Mouse (Mus musculus): ENCODE results near the gene Cabp7. TPM values are rescaled to one million over a fixed set of nuclear protein-coding genes. Genes with fewer than 3 reads are reported as not detected.
A peak's percentile ranks its signal among the peaks of the same experiment; 100 is the strongest.

Gene Cabp7
- polyA plus RNA-seq, 1 experiment from 2014 or later, result 0.12 TPM

DNA sequence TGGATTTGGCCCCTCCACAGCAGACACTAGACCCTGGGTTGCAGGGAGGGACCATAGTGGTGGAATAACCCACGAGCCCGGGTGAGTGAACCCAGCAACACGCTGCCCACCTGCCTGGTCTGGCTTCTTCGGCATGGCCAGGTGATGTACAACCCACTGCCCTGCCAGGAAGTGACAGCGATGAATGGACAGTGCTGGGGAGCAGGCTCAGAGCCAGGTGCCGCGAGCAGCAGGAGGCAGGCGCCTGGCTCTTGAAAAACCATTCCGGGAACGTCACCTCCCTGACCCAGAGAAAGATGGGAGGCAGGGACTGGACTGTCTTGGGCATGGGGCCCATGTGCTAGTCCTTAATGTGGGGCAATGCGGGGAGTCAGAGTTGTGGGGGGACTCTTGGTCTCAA lies 8.3 kb upstream of the Cabp7 start:
- Histone ChIP-seq H3K4me2 (replicated peaks; ENCODE audit: low read depth, low read length) (no peak overlapping the region), H3K36me3 (ENCODE audit: insufficient read depth, low read length) (no peaks in the 10 kb centered on the region), H3K9me3 (ENCODE audit: low read length) (peaks cover 6% of the 10 kb centered on the region; the same call in 1 of the 2 replicates), H3K27ac (ENCODE audit: low read length) (no peak overlapping the region), H3K27me3 (ENCODE audit: insufficient read depth, low read length) (peaks cover 8% of the 10 kb centered on the region), H3K9ac (replicated peaks; ENCODE audit: low read length) (no peak overlapping the region), H3K4me3 (ENCODE audit: low read length) (no peak overlapping the region), H3K4me1 (ENCODE audit: insufficient read depth, low read length) (no peaks in the 10 kb centered on the region)
- no peak for ATAC-seq (ENCODE audit: low FRiP score, low TSS enrichment)
- 73% methylated on average over 11 of the region's 11 CpGs for WGBS

DNA sequence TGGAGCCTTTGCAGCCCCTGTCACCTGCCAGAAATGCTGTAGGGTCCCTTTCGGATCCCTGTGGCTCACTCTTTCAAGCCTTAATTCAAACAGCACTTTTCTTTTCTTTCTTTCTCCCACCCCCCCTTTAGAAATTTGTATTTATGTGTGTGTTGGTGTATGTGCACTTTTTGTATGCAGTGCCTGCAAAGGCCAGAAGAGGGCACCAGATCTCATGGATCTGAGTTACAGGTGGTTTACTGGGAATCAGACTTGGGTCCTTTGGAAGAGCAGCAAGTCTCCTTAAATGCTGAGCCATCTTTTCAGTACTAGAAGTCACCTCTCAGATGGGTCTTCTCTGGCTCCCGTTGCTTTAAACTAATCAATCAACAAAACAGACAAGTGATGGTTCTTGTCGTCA lies 7.5 kb upstream of the Cabp7 start:
- 94% methylated on average over 3 of the region's 3 CpGs for WGBS
- no peak for ATAC-seq (ENCODE audit: low FRiP score, low TSS enrichment)
- H3K9me3 ChIP-seq (ENCODE audit: low read length), result peaks cover 6% of the 10 kb centered on the region; the same call in 1 of the 2 replicates
- H3K4me3 ChIP-seq (ENCODE audit: low read length), result no peak overlapping the region
- no peak overlapping the region for H3K9ac ChIP-seq (replicated peaks; ENCODE audit: low read length)
- H3K4me2 ChIP-seq (replicated peaks; ENCODE audit: low read depth, low read length), result no peak overlapping the region
- H3K36me3 ChIP-seq (ENCODE audit: insufficient read depth, low read length), result no peaks in the 10 kb centered on the region
- H3K27ac ChIP-seq (ENCODE audit: low read length), result no peak overlapping the region
- peaks cover 16% of the 10 kb centered on the region for H3K27me3 ChIP-seq (ENCODE audit: insufficient read depth, low read length)
- no peaks in the 10 kb centered on the region for H3K4me1 ChIP-seq (ENCODE audit: insufficient read depth, low read length)

DNA sequence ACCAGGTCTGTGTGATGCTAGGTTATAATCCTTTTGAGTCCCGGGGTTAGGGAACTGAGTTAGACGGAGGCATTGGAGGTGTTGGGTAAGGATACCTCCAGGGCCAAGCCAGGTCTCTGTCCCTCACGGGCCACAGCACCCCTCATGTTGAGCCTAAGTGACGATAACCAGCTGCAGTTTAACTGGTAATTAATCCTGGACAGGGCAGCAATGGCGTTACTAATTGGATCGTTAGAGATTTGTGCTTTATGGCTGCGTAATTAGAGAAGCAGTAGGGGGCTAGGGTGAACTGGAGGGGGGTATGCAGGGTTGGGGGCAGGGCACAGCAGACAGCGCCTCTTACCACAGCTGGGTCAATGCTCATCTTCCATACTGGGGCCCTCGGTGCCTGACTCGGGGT lies 6.3 kb upstream of the Cabp7 start:
- Histone ChIP-seq H3K4me2 (replicated peaks; ENCODE audit: low read depth, low read length) (no peak overlapping the region), H3K9me3 (ENCODE audit: low read length) (peaks cover 6% of the 10 kb centered on the region; the same call in 1 of the 2 replicates), H3K36me3 (ENCODE audit: insufficient read depth, low read length) (no peaks in the 10 kb centered on the region), H3K4me1 (ENCODE audit: insufficient read depth, low read length) (no peaks in the 10 kb centered on the region), H3K9ac (replicated peaks; ENCODE audit: low read length) (no peak overlapping the region), H3K27me3 (ENCODE audit: insufficient read depth, low read length) (peaks cover 28% of the 10 kb centered on the region), H3K27ac (ENCODE audit: low read length) (no peak overlapping the region), H3K4me3 (ENCODE audit: low read length) (no peak overlapping the region)
- ATAC-seq (ENCODE audit: low FRiP score, low TSS enrichment), result no peak
- 18% methylated on average over 10 of the region's 10 CpGs for WGBS

DNA sequence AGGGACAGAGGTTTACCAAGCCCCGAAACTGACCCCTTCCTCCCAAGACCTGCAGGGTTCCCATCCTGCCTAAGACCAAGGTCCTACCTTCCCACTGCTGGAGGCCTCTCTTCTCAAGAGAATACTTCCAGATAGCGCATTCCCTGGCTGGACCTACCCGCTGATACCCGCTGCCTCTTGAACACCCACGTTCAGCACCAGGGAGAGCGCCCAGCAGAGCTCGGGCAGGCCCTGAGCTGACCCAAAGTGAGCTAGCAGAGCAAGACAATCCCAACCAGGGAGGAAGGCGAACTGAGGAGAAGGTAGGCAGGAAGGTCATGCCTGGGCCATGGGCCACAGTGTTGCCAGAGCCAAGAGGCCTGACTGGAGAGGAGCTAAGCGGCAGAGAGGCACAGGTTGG lies 3.7 kb upstream of the Cabp7 start:
- 2% methylated on average over 9 of the region's 9 CpGs for WGBS
- H3K9me3 ChIP-seq (ENCODE audit: low read length), result peaks cover 6% of the 10 kb centered on the region; the same call in 1 of the 2 replicates
- H3K36me3 ChIP-seq (ENCODE audit: insufficient read depth, low read length), result no peaks in the 10 kb centered on the region
- H3K27ac ChIP-seq (ENCODE audit: low read length), result no peak overlapping the region
- H3K4me2 ChIP-seq (replicated peaks; ENCODE audit: low read depth, low read length), result no peak overlapping the region
- H3K4me3 ChIP-seq (ENCODE audit: low read length), result no peak overlapping the region
- H3K27me3 ChIP-seq (ENCODE audit: insufficient read depth, low read length), result peaks cover 54% of the 10 kb centered on the region
- peak; percentile 46; the same call in 1 of the 2 replicates for ATAC-seq (ENCODE audit: low FRiP score, low TSS enrichment)
- peaks cover 12% of the 10 kb centered on the region for H3K4me1 ChIP-seq (ENCODE audit: insufficient read depth, low read length)
- no peak overlapping the region for H3K9ac ChIP-seq (replicated peaks; ENCODE audit: low read length)

DNA sequence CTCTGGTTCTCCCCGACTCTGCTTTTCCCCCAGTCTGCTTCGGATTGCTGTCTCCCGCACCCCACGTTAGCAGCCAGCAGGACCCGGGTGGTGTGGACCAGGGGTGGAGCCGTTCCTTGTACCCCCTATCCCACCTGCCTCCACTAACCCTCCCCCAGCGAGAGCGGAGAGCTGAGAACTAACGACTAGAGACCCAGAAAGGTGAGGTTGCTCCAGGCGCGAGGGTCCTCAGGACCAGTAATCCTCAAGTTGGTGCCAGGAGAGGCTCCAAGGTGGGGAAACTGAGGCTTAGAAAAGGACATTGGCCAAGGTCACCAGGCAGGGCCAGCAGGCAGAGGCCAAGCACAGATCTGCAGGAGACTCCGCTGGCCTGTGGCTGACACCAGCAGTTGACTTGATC lies 707 bp upstream of the Cabp7 start:
- H3K9ac ChIP-seq (replicated peaks; ENCODE audit: low read length), result no peak overlapping the region
- peak overlapping the region; percentile 53 for H3K4me3 ChIP-seq (ENCODE audit: low read length)
- no peaks in the 10 kb centered on the region for H3K9me3 ChIP-seq (ENCODE audit: low read length)
- H3K4me1 ChIP-seq (ENCODE audit: insufficient read depth, low read length), result peaks cover 12% of the 10 kb centered on the region
- no peaks in the 10 kb centered on the region for H3K36me3 ChIP-seq (ENCODE audit: insufficient read depth, low read length)
- H3K4me2 ChIP-seq (replicated peaks; ENCODE audit: low read depth, low read length), result peak overlapping the region; percentile 92
- no peak overlapping the region for H3K27ac ChIP-seq (ENCODE audit: low read length)
- no peak for ATAC-seq (ENCODE audit: low FRiP score, low TSS enrichment)
- H3K27me3 ChIP-seq (ENCODE audit: insufficient read depth, low read length), result peaks cover 76% of the 10 kb centered on the region
- under 1% methylated on average over 12 of the region's 12 CpGs for WGBS

DNA sequence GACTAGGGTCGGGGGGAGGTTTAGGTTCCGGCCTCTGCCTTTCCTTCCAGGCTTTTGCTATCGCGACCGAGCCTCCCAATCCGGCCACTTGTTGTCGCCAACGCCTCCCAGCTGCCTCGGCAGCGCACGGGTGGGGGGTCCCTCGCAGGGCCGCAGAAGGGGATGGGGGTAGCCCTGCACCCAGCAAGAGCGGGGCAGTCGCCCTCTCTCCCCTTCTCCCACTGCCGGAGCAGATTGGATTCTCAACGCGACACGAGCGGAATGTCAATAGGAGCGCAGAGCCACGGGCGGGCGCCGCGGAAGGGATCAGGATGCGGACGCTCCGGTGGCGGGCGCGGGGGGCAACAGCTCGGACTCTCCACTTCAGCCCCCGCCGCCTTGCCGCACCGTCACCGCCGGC lies 609 bp downstream of the Cabp7 start:
- Histone ChIP-seq H3K4me2 (replicated peaks; ENCODE audit: low read depth, low read length) (peak overlapping the region; percentile 92), H3K27ac (ENCODE audit: low read length) (no peak overlapping the region), H3K36me3 (ENCODE audit: insufficient read depth, low read length) (no peaks in the 10 kb centered on the region), H3K4me3 (ENCODE audit: low read length) (peak overlapping the region; percentile 53), H3K9me3 (ENCODE audit: low read length) (no peaks in the 10 kb centered on the region), H3K27me3 (ENCODE audit: insufficient read depth, low read length) (peaks cover 76% of the 10 kb centered on the region), H3K9ac (replicated peaks; ENCODE audit: low read length) (no peak overlapping the region), H3K4me1 (ENCODE audit: insufficient read depth, low read length) (peaks cover 12% of the 10 kb centered on the region)
- under 1% methylated on average over 21 of the region's 39 CpGs for WGBS
- no peak for ATAC-seq (ENCODE audit: low FRiP score, low TSS enrichment)

DNA sequence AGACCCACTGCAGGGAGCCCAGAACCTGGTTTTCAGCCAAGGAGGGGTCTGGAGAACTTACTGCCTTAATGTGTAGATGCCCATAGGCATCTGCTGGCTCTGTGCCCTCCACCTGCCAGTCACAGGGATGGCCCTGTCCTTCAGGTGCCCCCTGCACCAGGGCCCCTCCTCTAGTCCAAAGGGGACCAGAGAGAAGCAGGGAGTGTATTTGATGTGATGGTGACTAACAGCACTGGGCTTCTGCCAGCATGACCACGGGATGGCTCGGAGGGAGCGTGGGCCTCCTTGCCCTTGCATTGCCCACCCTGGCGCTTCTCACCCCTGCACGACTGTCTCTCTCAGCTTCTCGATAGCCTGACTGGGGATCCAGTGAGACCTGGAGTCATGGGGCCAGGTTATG lies 1.9 kb downstream of the Cabp7 start:
- Histone ChIP-seq H3K9ac (replicated peaks; ENCODE audit: low read length) (no peak overlapping the region), H3K36me3 (ENCODE audit: insufficient read depth, low read length) (no peaks in the 10 kb centered on the region), H3K27ac (ENCODE audit: low read length) (no peak overlapping the region), H3K9me3 (ENCODE audit: low read length) (no peaks in the 10 kb centered on the region), H3K27me3 (ENCODE audit: insufficient read depth, low read length) (peaks cover 66% of the 10 kb centered on the region), H3K4me1 (ENCODE audit: insufficient read depth, low read length) (peaks cover 12% of the 10 kb centered on the region), H3K4me3 (ENCODE audit: low read length) (no peak overlapping the region), H3K4me2 (replicated peaks; ENCODE audit: low read depth, low read length) (no peak overlapping the region)
- 66% methylated on average over 6 of the region's 6 CpGs for WGBS
- no peak for ATAC-seq (ENCODE audit: low FRiP score, low TSS enrichment)

DNA sequence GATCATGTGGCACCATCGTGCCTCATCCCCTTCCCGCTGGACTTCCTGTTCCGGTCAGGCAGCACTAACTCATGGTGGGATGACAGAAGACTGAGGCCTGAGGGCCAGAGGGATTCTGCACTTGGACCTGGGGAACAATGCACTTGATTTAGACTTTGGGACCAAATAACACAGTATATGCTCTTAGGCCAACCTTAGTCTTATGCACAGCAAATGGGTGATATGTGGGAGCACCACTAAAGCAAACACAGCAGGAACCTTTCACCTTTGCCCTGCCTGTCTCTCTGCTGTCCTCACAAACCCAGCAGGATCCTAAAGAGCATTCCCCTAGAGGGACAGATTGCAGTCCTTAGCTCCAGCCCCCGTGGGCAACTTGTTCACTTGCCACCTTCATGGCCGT lies 5.8 kb downstream of the Cabp7 start:
- H3K9me3 ChIP-seq (ENCODE audit: low read length), result no peaks in the 10 kb centered on the region
- peaks cover 27% of the 10 kb centered on the region for H3K27me3 ChIP-seq (ENCODE audit: insufficient read depth, low read length)
- H3K4me3 ChIP-seq (ENCODE audit: low read length), result no peak overlapping the region
- no peak overlapping the region for H3K9ac ChIP-seq (replicated peaks; ENCODE audit: low read length)
- no peak overlapping the region for H3K27ac ChIP-seq (ENCODE audit: low read length)
- 40% methylated on average over 5 of the region's 5 CpGs for WGBS
- ATAC-seq (ENCODE audit: low FRiP score, low TSS enrichment), result no peak
- peaks cover 3% of the 10 kb centered on the region for H3K4me1 ChIP-seq (ENCODE audit: insufficient read depth, low read length)
- no peak overlapping the region for H3K4me2 ChIP-seq (replicated peaks; ENCODE audit: low read depth, low read length)
- no peaks in the 10 kb centered on the region for H3K36me3 ChIP-seq (ENCODE audit: insufficient read depth, low read length)

DNA sequence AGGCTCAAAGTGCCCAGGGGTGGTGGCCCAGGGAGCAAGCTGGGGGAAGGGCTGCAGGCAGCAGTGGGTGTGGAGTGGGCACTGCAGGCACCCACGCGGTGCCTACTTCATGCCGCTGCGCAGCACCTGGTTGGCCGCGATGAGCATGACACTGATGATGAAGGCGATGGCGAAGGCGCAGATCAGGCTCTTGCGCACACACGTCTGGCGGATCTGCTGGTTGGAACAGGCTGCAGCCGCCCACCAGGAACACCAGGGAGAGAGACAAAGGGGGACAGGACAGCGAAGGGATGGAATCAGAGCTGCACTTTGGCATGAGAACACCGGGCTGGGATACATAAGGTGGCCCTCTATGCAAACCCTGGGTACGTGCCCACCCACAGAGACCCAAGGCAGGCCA lies 7.9 kb downstream of the Cabp7 start:
- Histone ChIP-seq H3K4me2 (replicated peaks; ENCODE audit: low read depth, low read length) (no peak overlapping the region), H3K4me1 (ENCODE audit: insufficient read depth, low read length) (no peaks in the 10 kb centered on the region), H3K27me3 (ENCODE audit: insufficient read depth, low read length) (peaks cover 7% of the 10 kb centered on the region), H3K9ac (replicated peaks; ENCODE audit: low read length) (no peak overlapping the region), H3K9me3 (ENCODE audit: low read length) (no peaks in the 10 kb centered on the region), H3K36me3 (ENCODE audit: insufficient read depth, low read length) (no peaks in the 10 kb centered on the region), H3K27ac (ENCODE audit: low read length) (no peak overlapping the region), H3K4me3 (ENCODE audit: low read length) (no peak overlapping the region)
- no peak for ATAC-seq (ENCODE audit: low FRiP score, low TSS enrichment)
- WGBS, result 93% methylated on average over 16 of the region's 16 CpGs

DNA sequence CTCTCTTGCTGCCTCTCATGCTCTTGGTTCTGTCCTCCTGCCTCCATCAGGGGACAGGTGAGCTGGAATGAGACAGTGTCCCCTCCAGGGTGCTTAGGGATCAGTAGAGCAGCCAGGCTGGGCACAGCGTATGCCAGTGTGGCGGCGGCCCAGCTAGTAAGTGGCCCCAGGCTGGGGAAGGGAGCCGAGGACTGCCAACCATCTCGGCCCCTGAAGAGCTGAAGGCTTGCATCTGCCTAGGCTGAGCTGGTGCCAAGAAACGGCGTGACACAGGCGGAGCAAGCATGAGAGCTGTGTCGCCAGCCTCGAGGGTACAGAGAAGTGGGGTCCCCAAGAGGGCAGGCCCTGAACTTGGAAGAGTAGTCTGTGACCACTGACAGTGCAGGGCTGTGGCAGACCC lies 8.9 kb downstream of the Cabp7 start:
- no peak overlapping the region for H3K4me3 ChIP-seq (ENCODE audit: low read length)

More for the DNA sequence above, 8.9 kb downstream of the Cabp7 start:
- no peaks in the 10 kb centered on the region for H3K36me3 ChIP-seq (ENCODE audit: insufficient read depth, low read length)
- 81% methylated on average over 10 of the region's 10 CpGs for WGBS
- H3K4me1 ChIP-seq (ENCODE audit: insufficient read depth, low read length), result no peaks in the 10 kb centered on the region
- no peak for ATAC-seq (ENCODE audit: low FRiP score, low TSS enrichment)
- H3K4me2 ChIP-seq (replicated peaks; ENCODE audit: low read depth, low read length), result no peak overlapping the region
- no peak overlapping the region for H3K27ac ChIP-seq (ENCODE audit: low read length)
- no peaks in the 10 kb centered on the region for H3K9me3 ChIP-seq (ENCODE audit: low read length)
- H3K9ac ChIP-seq (replicated peaks; ENCODE audit: low read length), result no peak overlapping the region
- H3K27me3 ChIP-seq (ENCODE audit: insufficient read depth, low read length), result no peaks in the 10 kb centered on the region; the same call in 1 of the 2 replicates

Measured in kidney, embryonic 16.5 days (tissue).